Mouse (Mus musculus): ENCODE results near the gene Sh3pxd2a.

Sh3pxd2a gene

DNA sequence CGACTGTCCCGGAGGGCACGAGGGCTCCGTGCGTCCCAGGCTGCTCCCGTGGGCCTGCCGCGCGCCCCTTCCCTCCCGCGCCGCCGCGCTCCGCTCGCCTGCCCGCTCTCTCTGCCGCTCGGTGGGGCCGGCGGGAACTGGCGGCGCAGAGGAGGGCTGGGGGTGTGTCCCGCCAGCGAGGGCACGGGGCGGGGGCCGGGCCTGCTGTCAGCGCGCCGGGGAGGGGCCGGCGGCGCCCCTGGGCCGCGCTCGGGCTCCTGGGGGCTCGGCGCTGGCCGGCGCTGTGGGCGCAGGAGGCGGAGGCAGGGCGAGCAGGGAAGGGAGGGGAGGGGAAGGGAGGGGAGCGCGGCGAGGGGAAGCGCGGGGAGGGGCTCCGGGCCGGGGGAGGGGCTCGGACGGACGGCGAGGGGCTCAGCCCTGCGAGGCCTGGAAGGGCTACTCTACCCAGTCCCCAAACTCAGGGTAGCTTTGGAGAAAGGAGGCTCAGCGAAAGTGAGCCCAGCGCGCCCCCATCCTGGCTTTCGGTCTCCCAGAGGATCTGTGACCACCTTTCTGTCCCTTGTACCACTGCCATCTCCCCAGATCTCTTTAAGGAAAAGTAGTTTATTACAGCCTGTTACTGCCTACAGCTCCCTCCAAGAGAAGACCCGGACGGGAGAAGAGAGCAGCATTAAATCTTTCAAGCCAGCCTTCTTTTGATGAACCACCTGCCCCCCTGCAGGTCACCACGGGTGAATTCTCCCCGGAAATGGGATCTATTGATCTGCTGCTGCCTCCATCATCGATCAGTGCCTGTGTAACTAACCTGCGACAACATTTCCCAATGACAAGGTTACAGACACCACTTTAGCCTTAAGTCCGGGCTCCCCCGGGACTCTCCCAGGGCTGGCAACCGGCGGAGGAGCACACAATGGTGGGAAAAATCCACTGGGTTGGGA is at the start of gene Sh3pxd2a:
Gene Sh3pxd2a (minus strand): TSS at position 98 of the 938 bp plus-strand sequence.
- WGBS = 3% methylated on average over 58 of the region's 70 CpGs

- WGBS = 88% methylated on average over 4 of the region's 4 CpGs
These were observed 49.4 kb upstream of the Sh3pxd2a start for GRCm38 (mm10) chr19:47513618-47513897.

- 86% methylated on average over 21 of the region's 21 CpGs for WGBS
These were observed 48.8 kb upstream of the Sh3pxd2a start for GRCm38 (mm10) chr19:47512794-47513617.

GRCm38 (mm10) chr19:47511958-47512357 is 47.8 kb upstream of the Sh3pxd2a start:
- WGBS = 79% methylated on average over 6 of the region's 6 CpGs

- 61% methylated on average over 7 of the region's 7 CpGs for WGBS
These were observed 47.1 kb upstream of the Sh3pxd2a start for GRCm38 (mm10) chr19:47511294-47511675.

- 47% methylated on average over 25 of the region's 25 CpGs for WGBS
These were observed 46.5 kb upstream of the Sh3pxd2a start for GRCm38 (mm10) chr19:47510473-47511293.

DNA sequence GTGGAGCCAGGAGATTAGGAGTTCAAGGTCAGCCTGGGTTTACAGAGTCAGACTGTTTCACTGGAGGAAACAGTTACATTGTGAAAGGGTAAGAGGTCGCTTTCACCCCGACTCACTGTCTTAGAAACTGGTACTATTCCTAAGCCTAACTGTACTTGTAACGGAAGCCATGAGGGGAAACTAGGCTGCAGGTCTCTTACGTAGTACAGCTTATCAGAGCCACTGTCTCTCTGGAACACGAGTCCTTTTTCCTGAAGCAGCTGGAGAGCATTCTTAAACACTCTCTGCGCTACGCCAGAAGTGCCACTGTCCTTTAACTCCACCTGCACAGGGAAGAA is 45.9 kb upstream of the Sh3pxd2a start:
- 88% methylated on average over 7 of the region's 7 CpGs for WGBS

- WGBS = 66% methylated on average over 5 of the region's 5 CpGs
These were observed 44.6 kb upstream of the Sh3pxd2a start for GRCm38 (mm10) chr19:47508771-47509281.

DNA sequence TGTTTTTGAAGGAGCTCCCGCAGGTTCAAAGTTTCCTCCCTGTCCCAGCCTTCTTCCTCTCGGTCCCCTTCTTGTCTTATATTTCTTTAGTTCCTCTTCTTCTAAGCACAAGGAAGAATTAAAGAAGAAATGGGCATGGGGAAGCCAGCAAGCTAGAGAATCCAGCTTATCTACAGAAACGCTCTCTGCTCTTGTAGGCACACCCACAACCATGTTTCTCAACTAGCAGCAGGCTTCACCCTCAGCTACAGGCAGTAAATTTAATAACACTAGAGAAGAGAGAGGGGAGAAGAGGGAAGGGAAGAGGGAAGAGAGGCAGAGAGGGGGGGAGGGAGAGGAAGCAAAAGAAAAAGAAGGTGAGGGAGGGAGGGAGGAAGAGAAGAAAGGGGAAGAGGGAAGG is 44.0 kb upstream of the Sh3pxd2a start:
- 51% methylated on average over 3 of the region's 3 CpGs for WGBS

DNA sequence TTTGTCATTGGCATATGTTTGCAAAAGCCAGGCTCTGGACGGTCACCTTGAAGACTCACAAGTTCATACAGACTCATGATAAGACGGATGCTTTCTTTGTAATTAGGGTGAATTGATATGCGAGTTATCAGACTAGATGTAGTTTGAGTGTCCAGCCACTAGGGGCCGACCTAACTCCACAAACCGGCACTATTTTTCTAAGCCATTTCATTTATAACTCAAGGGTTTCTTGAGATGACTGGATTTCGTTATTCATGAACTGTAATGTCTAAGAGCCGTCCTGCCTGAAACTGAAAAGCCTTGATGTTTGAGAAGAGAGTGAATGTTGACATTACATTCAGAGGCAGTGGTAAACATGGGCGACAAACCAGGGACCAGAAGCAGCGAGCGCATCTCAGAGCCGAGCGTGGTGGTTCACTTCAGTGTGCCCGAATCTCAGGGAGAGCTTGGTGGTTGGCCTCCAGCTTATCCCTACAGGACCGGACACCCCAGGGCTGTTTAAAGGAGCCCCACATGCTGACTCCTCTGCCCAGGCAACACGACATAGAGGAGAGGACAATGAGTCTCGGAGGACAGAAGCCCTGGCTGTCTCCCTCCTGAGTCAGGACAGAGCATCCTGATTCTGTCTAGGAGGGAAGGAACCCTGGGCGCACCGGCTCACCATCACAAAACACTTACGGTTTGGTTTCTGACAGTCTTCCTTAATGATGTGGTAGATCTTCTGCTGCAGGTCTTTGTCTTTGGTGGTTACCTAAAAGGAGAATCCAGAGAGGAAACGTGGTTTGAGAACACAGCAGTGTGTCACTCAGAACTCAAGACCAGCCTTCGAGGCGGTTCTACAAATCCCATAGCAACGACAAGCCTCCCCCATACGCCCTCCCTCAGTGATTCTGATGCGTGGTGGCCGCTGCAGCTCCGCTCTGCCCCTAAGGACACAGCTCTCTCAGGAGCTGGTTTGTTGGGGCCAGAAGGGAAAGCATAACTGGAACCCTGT is 43.2 kb upstream of the Sh3pxd2a start:
- WGBS = 17% methylated on average over 27 of the region's 27 CpGs

DNA sequence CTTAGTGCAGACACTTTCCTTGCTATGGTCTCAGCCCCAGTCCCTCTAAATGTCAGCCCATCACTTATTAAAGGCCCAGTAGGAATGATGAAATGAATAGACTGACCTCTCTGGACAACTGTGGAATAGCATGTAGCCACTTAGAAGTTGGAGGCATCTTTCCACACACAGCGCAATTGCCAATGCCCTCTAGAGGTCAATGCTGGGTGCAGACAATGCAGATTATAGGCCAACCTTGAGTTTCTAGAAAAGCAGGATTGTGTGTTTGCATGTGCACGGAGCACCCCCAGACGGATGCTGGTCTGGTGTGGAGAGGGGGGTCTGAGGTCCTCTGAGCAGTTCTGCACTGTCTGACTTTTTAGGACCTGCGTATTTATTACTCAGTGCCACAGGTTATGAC is 39.4 kb upstream of the Sh3pxd2a start:
- 81% methylated on average over 4 of the region's 4 CpGs for WGBS

GRCm38 (mm10) chr19:47502563-47502962 is 38.4 kb upstream of the Sh3pxd2a start:
- 79% methylated on average over 8 of the region's 8 CpGs for WGBS

DNA sequence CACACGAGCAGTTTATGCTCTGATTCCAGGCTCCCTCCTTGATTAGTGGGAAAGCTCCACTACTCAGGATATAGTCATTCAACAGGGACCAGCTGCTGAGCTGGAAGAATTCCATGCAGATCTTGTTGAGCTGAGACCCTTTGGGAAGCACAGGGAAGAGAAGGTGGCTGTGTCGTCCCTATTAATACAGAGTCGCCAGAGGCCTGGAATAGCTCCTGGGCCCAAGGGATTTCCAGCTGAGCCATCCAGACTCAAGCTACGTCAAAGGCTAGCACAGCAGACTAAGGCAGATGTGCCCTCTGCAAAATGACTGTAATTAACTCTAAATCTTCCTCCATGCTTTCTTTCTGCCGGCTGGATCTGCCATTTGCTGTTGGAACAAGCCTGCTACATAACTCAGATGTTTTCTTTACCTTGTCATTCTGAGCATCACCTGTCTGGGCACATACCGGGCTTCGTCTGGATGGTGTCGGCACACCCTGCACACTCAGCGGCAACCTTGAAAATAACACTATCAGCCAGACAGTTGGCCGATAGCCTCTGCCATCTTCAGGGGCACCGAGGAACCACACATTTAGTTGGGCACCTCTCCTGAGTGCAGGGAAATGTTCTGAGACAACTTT is 36.3 kb upstream of the Sh3pxd2a start:
- 74% methylated on average over 11 of the region's 11 CpGs for WGBS

DNA sequence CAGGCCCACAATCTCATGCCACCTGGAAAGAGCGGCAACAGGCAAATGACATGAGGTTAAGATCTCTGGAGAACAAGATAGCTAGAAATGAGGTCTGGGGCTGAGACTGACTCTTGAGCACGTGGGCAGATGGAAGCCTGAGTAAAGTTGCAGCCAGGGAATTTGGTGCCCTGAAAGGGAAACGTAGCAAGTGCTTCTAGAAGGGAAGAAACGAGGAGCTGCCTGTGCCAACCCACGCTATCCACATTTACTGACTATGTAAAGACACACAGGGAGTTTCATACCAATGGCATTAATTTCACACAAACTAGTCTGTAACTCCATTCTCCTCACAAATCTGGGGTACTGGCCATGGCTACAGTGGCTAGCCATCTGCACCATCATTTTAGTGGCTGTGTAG is 35.6 kb upstream of the Sh3pxd2a start:
- WGBS = 53% methylated on average over 5 of the region's 5 CpGs

DNA sequence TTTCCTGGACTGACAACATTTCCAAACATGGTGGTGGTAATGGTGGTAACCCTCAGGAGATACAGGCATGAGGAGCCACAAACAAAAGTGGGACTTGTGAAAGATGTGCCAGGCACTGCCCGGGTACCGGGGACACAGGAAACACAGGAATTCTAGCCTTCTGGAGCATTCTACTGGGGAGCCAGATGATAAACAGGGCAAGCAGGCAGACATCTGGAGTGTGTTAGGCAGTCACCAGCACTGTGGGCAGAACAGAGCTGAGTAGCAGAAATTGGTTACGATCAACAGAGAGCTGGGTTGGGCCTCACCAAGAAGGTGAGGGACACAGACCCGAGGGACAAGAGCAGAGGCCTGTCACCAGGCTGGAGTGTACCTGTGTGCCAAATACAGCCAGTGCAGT is 34.7 kb upstream of the Sh3pxd2a start:
- 65% methylated on average over 4 of the region's 4 CpGs for WGBS

- WGBS = 83% methylated on average over 6 of the region's 6 CpGs
These were observed 33.5 kb upstream of the Sh3pxd2a start for GRCm38 (mm10) chr19:47497736-47498135.

- WGBS = 56% methylated on average over 9 of the region's 9 CpGs
These were observed 33.1 kb upstream of the Sh3pxd2a start for GRCm38 (mm10) chr19:47497313-47497712.

DNA sequence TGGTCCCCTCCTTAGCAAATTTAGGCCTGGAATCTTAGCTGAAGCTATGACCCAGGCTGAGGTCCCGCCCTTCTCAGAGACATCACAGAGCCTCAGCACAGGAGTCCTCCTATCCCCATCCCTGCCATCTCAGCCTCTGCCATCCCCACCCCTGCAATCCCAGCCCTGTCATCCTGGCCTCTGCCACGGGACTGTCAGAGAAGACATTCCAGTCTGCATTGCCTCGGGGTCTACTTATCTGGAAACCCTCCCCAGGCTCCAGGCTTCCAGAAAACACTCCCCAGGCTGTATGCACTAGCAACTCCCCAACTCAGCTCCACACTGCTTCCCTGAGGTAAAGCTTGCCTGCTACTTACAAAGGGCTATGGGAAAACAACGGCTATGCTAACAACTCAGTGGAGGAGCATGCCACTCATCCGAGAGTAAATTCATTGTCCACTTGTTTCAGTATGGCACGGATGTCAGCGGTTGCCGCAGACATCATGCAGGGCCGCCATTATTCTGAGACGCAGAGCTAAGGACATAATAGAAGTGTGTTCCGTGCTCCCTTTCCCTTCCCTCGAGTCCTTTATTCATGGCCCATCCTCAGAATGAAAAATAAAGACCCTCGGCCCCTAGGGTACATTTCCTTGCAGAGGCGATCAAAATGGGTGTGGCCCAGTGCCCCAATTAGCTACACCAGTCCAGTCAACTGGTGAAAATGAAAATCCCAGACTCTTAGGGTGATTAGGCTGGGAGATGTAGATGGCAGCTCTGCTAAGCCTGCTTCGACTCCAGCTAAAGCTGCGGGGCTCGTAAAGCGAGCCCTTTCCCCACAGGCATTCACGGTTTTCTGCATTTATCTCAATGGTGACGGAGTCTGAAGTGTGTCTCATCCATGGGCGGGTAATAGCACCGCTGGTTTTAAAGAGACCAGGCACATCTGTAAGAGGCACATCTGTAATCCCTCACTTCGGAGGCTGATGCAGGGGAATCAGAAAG is 29.1 kb upstream of the Sh3pxd2a start:
- 47% methylated on average over 23 of the region's 23 CpGs for WGBS

DNA sequence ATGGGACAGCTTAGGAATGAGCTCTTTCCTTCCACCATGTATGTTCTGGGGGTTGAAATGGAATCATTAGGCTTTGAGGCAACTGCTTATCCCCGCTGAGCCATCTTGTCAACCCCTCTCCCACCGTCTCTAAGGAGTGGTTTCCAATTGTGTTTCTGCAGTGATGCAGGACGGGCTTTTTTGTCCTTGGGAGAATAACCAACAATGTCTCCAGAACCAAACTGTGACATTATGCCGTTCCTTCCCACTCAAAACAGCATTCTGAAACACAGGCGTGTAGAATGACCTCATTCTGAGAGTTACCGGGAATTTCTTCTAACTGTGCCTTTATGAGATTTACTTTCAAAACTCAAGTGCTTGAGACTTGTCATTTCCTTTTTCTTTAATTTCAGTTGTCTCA is 28.2 kb upstream of the Sh3pxd2a start:
- WGBS = 57% methylated on average over 6 of the region's 6 CpGs

Data from cerebral cortex, adult 2 months (tissue).